Mouse (Mus musculus) layer of hippocampus, adult 8-10 months (tissue): ENCODE data around the gene Lcmt2. TPM values are rescaled to one million over a fixed set of nuclear protein-coding genes. Genes with fewer than 3 reads are reported as not detected.

Experiments
- DNase-seq, 2 experiments: peaks; one replicate each; pipeline ENCODE4 v3.0.0; 2022; ENCODE audit warnings: low spot score in 2 of 2
- total RNA-seq, 4 experiments: library from RNA; stranded (reverse); gene quantifications; 2 replicates each; pipeline ENCODE4 v1.2.4; 2022

The Lcmt2 gene
- total RNA-seq, 4 experiments from 2014 or later, result 7.8 to 9.5 (median 8.6) TPM

GRCm38 (mm10) chr2:121119260-121119659, 21.2 kb downstream of the Lcmt2 start:
- DNase-seq, result no peak

GRCm38 (mm10) chr2:121115418-121115817, 25.0 kb downstream of the Lcmt2 start:
- no peak for DNase-seq

GRCm38 (mm10) chr2:121109695-121110094, 30.8 kb downstream of the Lcmt2 start, which contains the start of gene Tgm7:
Gene Tgm7, minus strand, starts transcription at chr2:121109795.
- DNase-seq, result no peak

- no peak for DNase-seq
Observed at GRCm38 (mm10) chr2:121105940-121106339, 34.5 kb downstream of the Lcmt2 start.

GRCm38 (mm10) chr2:121102051-121102450, 38.4 kb downstream of the Lcmt2 start:
- peak; percentile 25 to 68 for DNase-seq

- no peak for DNase-seq
Observed at GRCm38 (mm10) chr2:121089751-121090150, 50.7 kb downstream of the Lcmt2 start.

GRCm38 (mm10) chr2:121088507-121088906, 51.9 kb downstream of the Lcmt2 start:
- DNase-seq, result no peak

GRCm38 (mm10) chr2:121085480-121086185, 54.8 kb downstream of the Lcmt2 start, which contains the start of gene Tgm5:
Gene Tgm5, minus strand, starts transcription at chr2:121085841.
- no peak for DNase-seq

- DNase-seq, result no peak
Observed at GRCm38 (mm10) chr2:121082626-121083025, 57.8 kb downstream of the Lcmt2 start.

Other genes with a start within 250 kb of the Lcmt2 start
- 10 to 100 TPM; 40.8 to 45.5 (median 45.0) TPM for gene Ubr1, start 169.9 kb downstream of the Lcmt2 start, total RNA-seq
- 10 to 100 TPM; 21.9 to 27.6 (median 23.4) TPM for gene Tmem62, start 163.6 kb downstream of the Lcmt2 start, total RNA-seq
- 10 to 100 TPM; 57.5 to 64.4 (median 61.0) TPM for gene Ccndbp1, start 132.2 kb downstream of the Lcmt2 start, total RNA-seq
- gene Epb42, start 103.6 kb downstream of the Lcmt2 start, total RNA-seq, result not detected
- gene Tgm5, start 54.8 kb downstream of the Lcmt2 start, total RNA-seq, result not detected
- gene Tgm7, start 30.9 kb downstream of the Lcmt2 start, total RNA-seq, result under 1 TPM in 3 of 4 experiments, not detected in 1; 0.16 to 0.49 (median 0.40) TPM
- 10 to 100 TPM; 18.9 to 24.9 (median 21.8) TPM for gene Adal, start 225 bp downstream of the Lcmt2 start, total RNA-seq
- 10 to 100 TPM; 32.3 to 47.9 (median 41.5) TPM for gene Tubgcp4, start 30.0 kb upstream of the Lcmt2 start, total RNA-seq
- gene Zscan29, start 30.5 kb upstream of the Lcmt2 start, total RNA-seq, result 1 to 10 TPM; 7.1 to 8.1 (median 7.7) TPM
- gene Trp53bp1, start 130.8 kb upstream of the Lcmt2 start, total RNA-seq, result 100 to 1,000 TPM; 144 to 183 (median 161) TPM
- gene Map1a, start 148.9 kb upstream of the Lcmt2 start, total RNA-seq, result 100 to 1,000 TPM; 585 to 644 (median 617) TPM
- gene Ppip5k1, start 214.7 kb upstream of the Lcmt2 start, total RNA-seq, result 100 to 1,000 TPM; 100 to 132 (median 118) TPM
- 100 to 1,000 TPM; 386 to 462 (median 428) TPM for gene Ckmt1, start 217.1 kb upstream of the Lcmt2 start, total RNA-seq
- 1 to 10 TPM in 1 of 4 experiments, under 1 TPM in 3; 0.56 to 1.0 (median 0.75) TPM for gene Strc, start 246.5 kb upstream of the Lcmt2 start, total RNA-seq